Mouse (Mus musculus): ENCODE results near the gene Akap12. TPM values are rescaled to one million over a fixed set of nuclear protein-coding genes. Genes with fewer than 3 reads are reported as not detected.

Akap12 gene
- polyA plus RNA-seq, 1 experiment: 0.46 TPM

DNA sequence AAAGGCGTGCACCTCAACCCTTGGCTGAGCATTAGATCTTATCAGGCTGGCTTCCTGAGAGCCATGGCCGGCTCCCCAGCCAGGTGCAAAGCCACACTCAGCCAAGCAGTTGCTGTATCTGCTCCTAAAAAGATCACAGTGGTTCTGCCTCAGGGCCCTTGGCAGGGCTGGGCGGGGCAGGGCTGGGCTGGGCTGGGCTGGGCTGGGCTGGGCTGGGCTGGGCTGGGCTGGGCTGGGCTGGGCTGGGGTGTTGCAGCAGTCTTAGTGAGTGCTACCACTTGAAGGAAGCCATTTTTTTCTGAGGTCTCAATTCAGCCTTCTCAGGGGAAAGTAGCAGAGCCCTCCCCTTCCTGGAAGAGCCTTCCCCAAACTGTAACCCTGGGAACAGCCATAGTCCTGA, 15.5 kb upstream of the Akap12 start:
- H3K27me3 ChIP-seq (replicated peaks): no peaks in the 10 kb centered on the region
- peaks cover 3% of the 10 kb centered on the region; the same call in 1 of the 2 replicates for H3K4me1 ChIP-seq
- TF ChIP-seq GATA1 (IDR thresholded peaks at IDR 0.05; ENCODE audit: borderline replicate concordance, low read length): no peak
- H3K9me3 ChIP-seq: no peaks in the 10 kb centered on the region
- H3K4me3 ChIP-seq (replicated peaks): no peak overlapping the region
- no peaks in the 10 kb centered on the region for H3K36me3 ChIP-seq (replicated peaks; ENCODE audit: low read length)

DNA sequence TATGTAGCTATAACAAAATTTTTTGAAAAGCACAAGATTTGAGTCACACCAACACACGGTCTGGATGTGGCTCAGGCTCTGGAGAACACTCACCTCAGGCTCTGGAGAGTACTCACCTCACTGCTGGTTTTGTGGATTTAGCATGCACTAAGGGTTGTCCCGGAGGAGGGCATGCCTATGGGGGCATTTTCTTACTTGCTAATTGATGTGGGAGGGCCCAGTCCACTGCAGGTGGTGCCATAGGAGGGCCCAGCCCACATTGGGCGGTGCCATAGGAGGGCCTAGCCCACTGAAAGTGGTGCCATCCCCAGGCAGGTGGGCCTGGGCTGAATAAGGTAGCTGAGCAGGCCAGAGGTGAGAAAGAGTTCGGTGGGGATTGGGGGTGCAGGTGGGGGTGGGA, 12.6 kb upstream of the Akap12 start:
- Histone ChIP-seq H3K9me3 (no peaks in the 10 kb centered on the region), H3K36me3 (replicated peaks; ENCODE audit: low read length) (no peaks in the 10 kb centered on the region), H3K27me3 (replicated peaks) (no peaks in the 10 kb centered on the region), H3K4me1 (no peaks in the 10 kb centered on the region), H3K4me3 (replicated peaks) (no peak overlapping the region)
- no peak for TF ChIP-seq GATA1 (IDR thresholded peaks at IDR 0.05; ENCODE audit: borderline replicate concordance, low read length)

DNA sequence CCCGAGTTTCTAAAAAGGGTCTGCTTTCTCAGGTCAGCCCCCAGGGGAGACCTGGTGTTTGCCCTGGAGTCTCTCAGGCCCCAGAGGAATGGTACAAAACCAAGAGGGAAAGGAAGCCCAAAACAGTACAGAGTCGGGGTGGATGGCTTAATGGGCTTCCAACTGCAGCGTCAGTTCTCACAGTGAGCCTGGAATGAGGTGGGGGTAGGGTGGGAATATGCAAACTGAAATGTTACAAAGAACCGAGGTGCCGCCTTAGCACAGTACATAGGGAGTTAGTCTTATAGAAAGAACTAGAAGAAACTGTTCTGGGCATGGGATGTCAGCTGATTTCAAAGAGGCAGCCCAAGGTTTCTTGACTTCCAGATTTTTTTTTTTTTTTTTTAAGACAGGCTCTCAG, 11.7 kb upstream of the Akap12 start:
- Histone ChIP-seq H3K36me3 (replicated peaks; ENCODE audit: low read length) (no peaks in the 10 kb centered on the region), H3K27me3 (replicated peaks) (no peaks in the 10 kb centered on the region), H3K9me3 (no peaks in the 10 kb centered on the region), H3K4me1 (no peaks in the 10 kb centered on the region), H3K4me3 (replicated peaks) (no peak overlapping the region)
- no peak for TF ChIP-seq GATA1 (IDR thresholded peaks at IDR 0.05; ENCODE audit: borderline replicate concordance, low read length)
- no peak for TF ChIP-seq FLI1 (IDR thresholded peaks at IDR 0.05; ENCODE audit: low read length)

DNA sequence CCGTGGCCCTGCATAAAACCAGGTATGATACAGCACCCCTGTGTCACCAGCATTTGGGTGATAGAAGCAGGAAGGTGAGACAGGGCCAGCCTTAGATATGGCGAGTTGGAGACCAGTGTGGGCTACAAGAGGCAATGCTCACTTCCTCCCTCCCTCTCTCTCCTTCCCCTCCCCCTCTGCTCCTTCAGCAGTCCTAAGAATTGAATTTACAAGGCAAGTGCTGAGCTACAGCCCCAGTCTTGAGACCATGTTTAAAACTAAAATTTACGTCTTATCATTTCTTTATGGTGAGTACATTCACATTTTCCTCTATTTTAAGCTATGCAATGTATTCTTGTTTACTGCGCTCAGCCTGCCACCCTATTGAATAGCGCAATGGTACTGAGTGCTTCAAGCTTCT, 5.3 kb upstream of the Akap12 start:
- H3K4me1 ChIP-seq: no peaks in the 10 kb centered on the region
- H3K27me3 ChIP-seq (replicated peaks): peaks cover 9% of the 10 kb centered on the region
- H3K36me3 ChIP-seq (replicated peaks; ENCODE audit: low read length): no peaks in the 10 kb centered on the region
- no peak overlapping the region for H3K4me3 ChIP-seq (replicated peaks)
- no peaks in the 10 kb centered on the region for H3K9me3 ChIP-seq
- TF ChIP-seq FLI1 (IDR thresholded peaks at IDR 0.05; ENCODE audit: low read length) (no peak), GATA1 (IDR thresholded peaks at IDR 0.05; ENCODE audit: borderline replicate concordance, low read length) (no peak)

DNA sequence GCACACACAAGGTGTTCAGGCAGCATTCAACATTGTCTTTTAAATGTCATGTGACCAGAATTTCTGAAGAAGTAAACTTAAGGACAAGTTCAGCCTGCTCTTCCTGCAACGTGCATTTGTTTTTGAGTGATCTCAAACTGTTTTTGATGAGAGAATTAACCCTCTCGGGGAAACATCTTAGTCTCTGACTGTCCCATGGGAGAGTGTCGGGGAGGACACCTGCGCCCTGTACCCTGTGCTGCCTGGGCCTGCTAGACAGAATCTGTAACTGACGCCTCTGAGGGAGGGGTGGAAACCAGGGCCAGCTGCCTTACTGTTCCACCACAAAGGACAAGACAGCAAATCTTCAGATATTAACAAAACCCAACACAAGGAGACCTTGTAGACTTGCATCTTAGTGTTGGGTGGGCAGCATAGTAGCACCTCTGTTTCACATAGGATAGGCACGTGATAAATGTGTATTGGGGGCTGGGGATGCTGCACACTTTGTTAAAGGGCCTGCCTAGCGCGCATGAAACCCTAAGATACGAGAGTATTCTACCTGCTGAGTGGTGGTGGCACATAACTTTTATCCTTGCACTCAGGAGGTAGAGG, 4.7 kb upstream of the Akap12 start:
- TF ChIP-seq FLI1 (IDR thresholded peaks at IDR 0.05; ENCODE audit: low read length): no peak
- TF ChIP-seq GATA1 (IDR thresholded peaks at IDR 0.05; ENCODE audit: borderline replicate concordance, low read length): no peak
- Histone ChIP-seq H3K36me3 (replicated peaks; ENCODE audit: low read length) (no peaks in the 10 kb centered on the region), H3K4me1 (peaks cover 4% of the 10 kb centered on the region), H3K4me3 (replicated peaks) (no peak overlapping the region), H3K9me3 (no peaks in the 10 kb centered on the region), H3K27me3 (replicated peaks) (peaks cover 14% of the 10 kb centered on the region)

DNA sequence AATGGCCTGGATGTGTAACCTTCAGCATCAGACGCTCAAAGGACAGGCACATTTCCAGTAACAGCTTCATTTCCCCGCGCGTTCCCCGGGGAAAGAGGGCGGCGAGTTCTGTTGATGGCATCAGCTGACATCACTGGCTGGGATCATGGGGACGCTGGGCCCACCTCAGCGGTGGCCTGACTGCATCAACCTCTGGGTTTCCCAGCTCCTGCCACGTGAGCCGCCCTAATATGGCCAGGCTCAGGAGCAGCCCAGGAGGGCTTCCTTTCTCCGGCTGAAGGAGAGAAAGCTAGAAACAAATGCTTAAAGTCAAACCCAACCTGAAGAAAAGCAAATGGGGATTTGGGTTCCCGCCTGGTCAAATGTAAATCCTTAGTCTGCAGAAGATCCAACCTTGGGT, 539 bp upstream of the Akap12 start:
- peaks cover 11% of the 10 kb centered on the region for H3K4me1 ChIP-seq
- H3K27me3 ChIP-seq (replicated peaks): peaks cover 38% of the 10 kb centered on the region
- H3K4me3 ChIP-seq (replicated peaks): no peak overlapping the region
- no peaks in the 10 kb centered on the region for H3K36me3 ChIP-seq (replicated peaks; ENCODE audit: low read length)
- no peak for TF ChIP-seq GATA1 (IDR thresholded peaks at IDR 0.05; ENCODE audit: borderline replicate concordance, low read length)
- no peak for TF ChIP-seq FLI1 (IDR thresholded peaks at IDR 0.05; ENCODE audit: low read length)
- no peaks in the 10 kb centered on the region for H3K9me3 ChIP-seq

DNA sequence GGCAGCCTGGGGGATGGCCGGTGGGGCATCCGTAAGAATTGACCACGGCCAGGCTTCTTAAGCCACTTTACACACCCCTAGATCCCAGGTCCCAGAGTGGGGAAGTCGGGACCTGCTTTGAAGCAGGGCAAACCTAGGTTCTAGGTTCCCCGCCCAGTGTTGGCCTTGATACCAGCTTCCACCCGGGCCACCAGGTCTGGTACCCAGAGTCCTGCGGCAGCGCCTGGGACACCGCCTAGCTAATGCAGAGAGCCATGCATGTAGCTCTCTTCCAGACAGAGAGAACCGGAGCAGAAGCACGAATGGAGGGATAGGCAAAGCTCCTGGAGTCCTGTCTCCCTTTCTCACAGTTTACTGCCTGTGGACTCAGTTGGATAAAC, 741 bp downstream of the Akap12 start:
- Histone ChIP-seq H3K36me3 (replicated peaks; ENCODE audit: low read length) (no peaks in the 10 kb centered on the region), H3K4me1 (peaks cover 11% of the 10 kb centered on the region), H3K4me3 (replicated peaks) (peak overlapping the region; percentile 85), H3K27me3 (replicated peaks) (peaks cover 38% of the 10 kb centered on the region), H3K9me3 (no peaks in the 10 kb centered on the region)
- TF ChIP-seq FLI1 (IDR thresholded peaks at IDR 0.05; ENCODE audit: low read length): no peak
- no peak for TF ChIP-seq GATA1 (IDR thresholded peaks at IDR 0.05; ENCODE audit: borderline replicate concordance, low read length)

DNA sequence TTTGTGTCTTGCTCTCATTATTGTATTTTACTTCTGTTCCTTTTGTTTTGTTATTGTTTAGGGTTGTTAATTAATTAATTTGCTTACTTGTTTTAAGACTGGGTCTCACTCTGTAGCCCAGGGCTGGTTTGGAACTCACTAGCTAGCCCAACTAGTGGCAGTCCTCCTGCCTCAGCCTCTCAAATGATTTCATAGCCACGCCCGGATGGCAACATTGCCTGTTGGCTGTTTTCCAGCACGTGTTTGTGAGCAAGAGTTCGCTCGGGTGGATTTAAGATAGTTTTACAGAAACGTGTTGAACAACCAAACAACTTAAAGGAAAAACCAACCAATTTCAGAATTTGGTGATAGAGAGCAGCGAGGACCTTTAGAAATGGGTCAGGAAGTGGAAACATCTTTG, 1.3 kb downstream of the Akap12 start:
- Histone ChIP-seq H3K9me3 (no peaks in the 10 kb centered on the region), H3K36me3 (replicated peaks; ENCODE audit: low read length) (no peaks in the 10 kb centered on the region), H3K4me1 (peaks cover 11% of the 10 kb centered on the region), H3K27me3 (replicated peaks) (peaks cover 38% of the 10 kb centered on the region), H3K4me3 (replicated peaks) (no peak overlapping the region)
- TF ChIP-seq FLI1 (IDR thresholded peaks at IDR 0.05; ENCODE audit: low read length) (no peak), GATA1 (IDR thresholded peaks at IDR 0.05; ENCODE audit: borderline replicate concordance, low read length) (no peak)

DNA sequence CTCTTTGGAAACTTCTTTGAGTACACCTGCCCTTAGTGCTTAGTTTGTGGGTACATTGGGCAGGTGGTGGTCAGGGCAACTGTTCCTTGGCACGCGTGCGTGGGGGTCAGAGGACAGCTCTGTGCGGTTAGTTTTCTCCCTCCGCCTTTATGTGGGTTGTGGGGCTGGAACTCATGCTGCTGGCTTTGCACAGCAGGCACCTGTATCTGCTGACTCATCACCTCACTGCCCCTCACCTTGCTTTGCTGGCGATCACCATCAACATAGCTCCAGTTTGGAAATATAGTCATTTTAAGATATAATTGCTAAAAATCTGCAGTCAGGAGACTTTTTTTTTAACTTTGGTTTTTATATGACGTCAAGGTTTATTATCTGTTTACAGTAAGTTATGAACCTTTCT, 2.0 kb downstream of the Akap12 start:
- Histone ChIP-seq H3K4me3 (replicated peaks) (no peak overlapping the region), H3K4me1 (peaks cover 11% of the 10 kb centered on the region), H3K27me3 (replicated peaks) (peaks cover 38% of the 10 kb centered on the region), H3K9me3 (no peaks in the 10 kb centered on the region), H3K36me3 (replicated peaks; ENCODE audit: low read length) (no peaks in the 10 kb centered on the region)
- TF ChIP-seq GATA1 (IDR thresholded peaks at IDR 0.05; ENCODE audit: borderline replicate concordance, low read length): no peak
- TF ChIP-seq FLI1 (IDR thresholded peaks at IDR 0.05; ENCODE audit: low read length): no peak

DNA sequence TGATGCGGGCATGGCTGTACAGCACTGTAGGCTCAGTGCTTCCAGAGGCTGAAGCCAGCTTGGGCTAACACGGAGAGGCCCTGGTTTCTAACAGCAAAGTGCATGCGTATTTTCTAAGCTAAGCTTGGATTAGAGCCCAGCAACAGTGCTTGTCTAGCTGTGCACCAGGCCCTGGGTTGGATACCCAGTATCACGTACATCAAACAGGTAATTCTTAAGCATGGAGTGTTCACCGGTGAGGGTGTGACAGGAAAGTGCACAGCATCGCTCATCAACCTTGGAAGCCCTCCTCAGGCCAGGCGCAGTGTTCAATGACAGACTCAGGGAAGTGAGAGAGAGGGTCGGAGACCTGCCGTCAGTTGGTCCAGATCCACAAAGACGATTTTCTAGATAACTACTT, 9.4 kb downstream of the Akap12 start:
- Histone ChIP-seq H3K4me3 (replicated peaks) (no peak overlapping the region), H3K9me3 (no peaks in the 10 kb centered on the region), H3K36me3 (replicated peaks; ENCODE audit: low read length) (no peaks in the 10 kb centered on the region), H3K4me1 (no peaks in the 10 kb centered on the region), H3K27me3 (replicated peaks) (no peaks in the 10 kb centered on the region)
- TF ChIP-seq GATA1 (IDR thresholded peaks at IDR 0.05; ENCODE audit: borderline replicate concordance, low read length) (no peak), FLI1 (IDR thresholded peaks at IDR 0.05; ENCODE audit: low read length) (no peak)

DNA sequence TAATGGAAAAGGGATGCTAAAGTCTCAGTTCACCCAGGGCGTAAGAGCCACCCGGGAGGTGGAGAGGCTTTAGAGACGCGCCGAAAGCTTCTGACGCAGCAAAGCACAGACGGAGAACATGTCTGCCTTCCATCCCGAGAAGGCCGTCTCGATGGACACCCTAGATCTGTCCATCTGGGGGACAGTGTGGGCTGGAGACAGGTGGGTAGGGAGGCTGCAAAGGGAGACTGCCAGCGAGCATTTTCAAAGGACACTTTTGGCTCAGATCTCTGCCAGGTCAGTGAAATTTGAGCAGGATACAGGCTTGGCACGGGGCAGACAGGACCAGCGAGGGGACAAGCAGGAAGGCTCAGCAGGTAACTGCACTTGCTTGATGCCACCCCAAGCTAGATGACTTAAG, 9.9 kb downstream of the Akap12 start:
- Histone ChIP-seq H3K4me1 (no peaks in the 10 kb centered on the region), H3K9me3 (no peaks in the 10 kb centered on the region), H3K27me3 (replicated peaks) (no peaks in the 10 kb centered on the region), H3K36me3 (replicated peaks; ENCODE audit: low read length) (no peaks in the 10 kb centered on the region), H3K4me3 (replicated peaks) (no peak overlapping the region)
- TF ChIP-seq GATA1 (IDR thresholded peaks at IDR 0.05; ENCODE audit: borderline replicate concordance, low read length) (no peak), FLI1 (IDR thresholded peaks at IDR 0.05; ENCODE audit: low read length) (no peak)

Measured in megakaryocyte, embryonic 14.5 days (primary cell).